Mouse (Mus musculus) stomach, embryonic 14.5 days (tissue): ENCODE measurements at regions not wholly inside any gene's neighbourhood (a gene's known extent, or its start where the extent isn't known, plus 50 kb on each side); places are given as distances from the start of the nearest gene placed in this dataset.

Experiments used
- ATAC-seq: fragments of 200-750 bp; cut with Nextera tagmentation; 2 replicates; pipeline ENCODE4 v1.8.0; 2017; ENCODE audit warnings: low read depth, moderate TSS enrichment; ENCODE audit not compliant: insufficient number of reproducible peaks, insufficient read depth, low FRiP score
- H3K27ac ChIP-seq: fragments of 300-500 bp; sonication (generic); 2 replicates; pipeline ENCODE4 v1.5.1; 2014; ENCODE audit warnings: mild to moderate bottlenecking, low read length, moderate library complexity, mixed read lengths
- H3K27me3 ChIP-seq: fragments of 300-500 bp; sonication (generic); 2 replicates; pipeline ENCODE4 v1.6.1; 2014; ENCODE audit warnings: low read length, control low read depth, mixed read lengths; ENCODE audit not compliant: control insufficient read depth, insufficient read depth
- H3K36me3 ChIP-seq: fragments of 300-500 bp; sonication (generic); 2 replicates; pipeline ENCODE4 v1.6.1; 2014; ENCODE audit warnings: mild to moderate bottlenecking, control low read depth, low read length, moderate library complexity, mixed read lengths; ENCODE audit not compliant: control insufficient read depth, insufficient read depth
- H3K4me1 ChIP-seq: fragments of 300-500 bp; sonication (generic); 2 replicates; pipeline ENCODE4 v1.6.1; 2014; ENCODE audit warnings: low read length, control low read depth, mixed read lengths; ENCODE audit not compliant: control insufficient read depth, insufficient read depth
- H3K4me2 ChIP-seq: fragments of 300-500 bp; sonication (generic); replicated peaks from 2 replicates; pipeline ENCODE4 v1.6.1; 2014; ENCODE audit warnings: low read depth, low read length, control low read depth
- H3K4me3 ChIP-seq: fragments of 300-500 bp; sonication (generic); 2 replicates; pipeline ENCODE4 v1.5.1; 2014; ENCODE audit warnings: low read depth, low read length, control low read depth
- H3K9ac ChIP-seq: fragments of 300-500 bp; sonication (generic); replicated peaks from 2 replicates; pipeline ENCODE4 v1.6.1; 2014; ENCODE audit warnings: low read depth, mild to moderate bottlenecking, control low read depth, low read length, moderate library complexity, mixed read lengths
- H3K9me3 ChIP-seq: fragments of 300-500 bp; sonication (generic); 2 replicates; pipeline ENCODE4 v1.6.1; 2016; ENCODE audit warnings: low read depth, low read length, control low read depth; ENCODE audit not compliant: control insufficient read depth
- WGBS: fragments of 180-500 bp; shearing (Covaris S2); extraction: QIAGEN DNeasy Blood & Tissue Kit; methylation state at CpG from one replicate; pipeline ENCODE4 v1.1.7; 2014; 5-methylcytosine and 5-hydroxymethylcytosine counted together

GRCm38 (mm10) chr10:109188252-109188651 lies 177.5 kb upstream of the Syt1 start:
- Histone ChIP-seq H3K36me3 (no peaks in the 10 kb centered on the region), H3K4me2 (no peak overlapping the region), H3K4me1 (no peaks in the 10 kb centered on the region), H3K27ac (no peak overlapping the region), H3K9ac (no peak overlapping the region), H3K27me3 (no peaks in the 10 kb centered on the region), H3K9me3 (no peaks in the 10 kb centered on the region), H3K4me3 (no peak overlapping the region)
- 86% methylated on average over 4 of the region's 4 CpGs for whole genome bisulfite sequencing
- ATAC-seq, result no peak

- no peak for ATAC-seq
- WGBS, result 33% methylated on average over 2 of the region's 2 CpGs
- Histone ChIP-seq H3K4me3 (no peak overlapping the region), H3K27me3 (no peaks in the 10 kb centered on the region), H3K36me3 (no peaks in the 10 kb centered on the region), H3K4me1 (no peaks in the 10 kb centered on the region), H3K9ac (no peak overlapping the region), H3K9me3 (no peaks in the 10 kb centered on the region), H3K27ac (no peak overlapping the region), H3K4me2 (no peak overlapping the region)
Measured at GRCm38 (mm10) chr10:109185243-109185642, 174.5 kb upstream of the Syt1 start.

- H3K27ac ChIP-seq, result no peak overlapping the region
- H3K9ac ChIP-seq, result no peak overlapping the region
- no peaks in the 10 kb centered on the region for H3K9me3 ChIP-seq
- no peaks in the 10 kb centered on the region for H3K27me3 ChIP-seq
- ATAC-seq, result no peak
- H3K4me3 ChIP-seq, result no peak overlapping the region
- H3K36me3 ChIP-seq, result no peaks in the 10 kb centered on the region
- H3K4me1 ChIP-seq, result no peaks in the 10 kb centered on the region
- H3K4me2 ChIP-seq, result no peak overlapping the region
- 86% methylated on average over 4 of the region's 4 CpGs for WGBS
Measured at GRCm38 (mm10) chr10:109180527-109180926, 169.7 kb upstream of the Syt1 start.

GRCm38 (mm10) chr10:109160730-109161129 lies 149.9 kb upstream of the Syt1 start:
- no peak overlapping the region for H3K4me3 ChIP-seq
- H3K4me1 ChIP-seq, result no peaks in the 10 kb centered on the region
- 94% methylated on average over 1 of the region's 1 CpGs for WGBS
- no peak overlapping the region for H3K4me2 ChIP-seq
- ATAC-seq, result no peak
- H3K27ac ChIP-seq, result no peak overlapping the region
- no peaks in the 10 kb centered on the region for H3K9me3 ChIP-seq
- H3K27me3 ChIP-seq, result no peaks in the 10 kb centered on the region
- no peak overlapping the region for H3K9ac ChIP-seq
- H3K36me3 ChIP-seq, result no peaks in the 10 kb centered on the region

- Histone ChIP-seq H3K4me1 (no peaks in the 10 kb centered on the region), H3K9ac (no peak overlapping the region), H3K4me2 (no peak overlapping the region), H3K9me3 (no peaks in the 10 kb centered on the region), H3K4me3 (no peak overlapping the region), H3K27ac (no peak overlapping the region), H3K27me3 (no peaks in the 10 kb centered on the region), H3K36me3 (no peaks in the 10 kb centered on the region)
- WGBS, result 76% methylated on average over 5 of the region's 5 CpGs
- ATAC-seq, result no peak
Measured at GRCm38 (mm10) chr10:109155768-109156167, 145.0 kb upstream of the Syt1 start.

- 69% methylated on average over 7 of the region's 7 CpGs for WGBS
- no peak overlapping the region for H3K9ac ChIP-seq
- ATAC-seq, result no peak
- no peak overlapping the region for H3K4me3 ChIP-seq
- no peak overlapping the region for H3K27ac ChIP-seq
- no peak overlapping the region for H3K4me2 ChIP-seq
- no peaks in the 10 kb centered on the region for H3K27me3 ChIP-seq
- no peaks in the 10 kb centered on the region for H3K36me3 ChIP-seq
- no peaks in the 10 kb centered on the region for H3K4me1 ChIP-seq
- no peaks in the 10 kb centered on the region for H3K9me3 ChIP-seq
Measured at GRCm38 (mm10) chr10:109140421-109140938, 129.7 kb upstream of the Syt1 start.

GRCm38 (mm10) chr10:109136763-109137732 lies 126.3 kb upstream of the Syt1 start:
- Histone ChIP-seq H3K27me3 (no peaks in the 10 kb centered on the region), H3K4me2 (no peak overlapping the region), H3K9ac (no peak overlapping the region), H3K27ac (no peak overlapping the region), H3K4me1 (no peaks in the 10 kb centered on the region), H3K36me3 (no peaks in the 10 kb centered on the region), H3K4me3 (no peak overlapping the region), H3K9me3 (no peaks in the 10 kb centered on the region)
- ATAC-seq, result no peak
- WGBS, result 60% methylated on average over 3 of the region's 3 CpGs

GRCm38 (mm10) chr10:109134521-109134920 lies 123.7 kb upstream of the Syt1 start:
- H3K4me3 ChIP-seq, result no peak overlapping the region
- no peaks in the 10 kb centered on the region for H3K27me3 ChIP-seq
- ATAC-seq, result no peak
- no peak overlapping the region for H3K9ac ChIP-seq
- H3K4me1 ChIP-seq, result no peaks in the 10 kb centered on the region
- no peak overlapping the region for H3K27ac ChIP-seq
- H3K9me3 ChIP-seq, result no peaks in the 10 kb centered on the region
- no peak overlapping the region for H3K4me2 ChIP-seq
- H3K36me3 ChIP-seq, result no peaks in the 10 kb centered on the region
- 82% methylated on average over 4 of the region's 4 CpGs for whole genome bisulfite sequencing
